Mouse (Mus musculus) C2C12 (cell line): ENCODE measurements around the gene Shcbp1l.

Source experiments
- CEBPB ChIP-seq: IDR thresholded peaks from one replicate; pipeline ENCODE4 v1.6.1; 2011; ENCODE audit warnings: low read depth, mild to moderate bottlenecking, control low read depth, moderate library complexity
- CTCF ChIP-seq: IDR thresholded peaks from one replicate; pipeline ENCODE4 v1.5.1; 2011; ENCODE audit not compliant: control insufficient read depth, insufficient read depth, insufficient read length
- MAX ChIP-seq: IDR thresholded peaks from one replicate; pipeline ENCODE4 v1.6.1; 2011; ENCODE audit warnings: mild to moderate bottlenecking, control low read depth
- USF1 ChIP-seq: IDR thresholded peaks from one replicate; pipeline ENCODE4 v1.6.1; 2011; ENCODE audit warnings: low read depth, mild to moderate bottlenecking, control low read depth, moderate library complexity

- TF ChIP-seq CTCF: no peak
- TF ChIP-seq CEBPB: no peak
- TF ChIP-seq MAX: no peak
- TF ChIP-seq USF1: no peak
Observed at GRCm38 (mm10) chr1:153433851-153434589, 9.1 kb downstream of the Shcbp1l start.
